Mouse (Mus musculus): ENCODE results near the gene Ccdc155. TPM values are rescaled to one million over a fixed set of nuclear protein-coding genes. Genes with fewer than 3 reads are reported as not detected.
"Not testable (repeated sequence)": the region's sequence is repeated elsewhere in the genome, so short reads cannot be mapped to it uniquely, and the experiment has no call there.

Gene Ccdc155
- polyA plus RNA-seq, 2 experiments from 2014 or later, result 0.24 to 0.34 TPM

DNA sequence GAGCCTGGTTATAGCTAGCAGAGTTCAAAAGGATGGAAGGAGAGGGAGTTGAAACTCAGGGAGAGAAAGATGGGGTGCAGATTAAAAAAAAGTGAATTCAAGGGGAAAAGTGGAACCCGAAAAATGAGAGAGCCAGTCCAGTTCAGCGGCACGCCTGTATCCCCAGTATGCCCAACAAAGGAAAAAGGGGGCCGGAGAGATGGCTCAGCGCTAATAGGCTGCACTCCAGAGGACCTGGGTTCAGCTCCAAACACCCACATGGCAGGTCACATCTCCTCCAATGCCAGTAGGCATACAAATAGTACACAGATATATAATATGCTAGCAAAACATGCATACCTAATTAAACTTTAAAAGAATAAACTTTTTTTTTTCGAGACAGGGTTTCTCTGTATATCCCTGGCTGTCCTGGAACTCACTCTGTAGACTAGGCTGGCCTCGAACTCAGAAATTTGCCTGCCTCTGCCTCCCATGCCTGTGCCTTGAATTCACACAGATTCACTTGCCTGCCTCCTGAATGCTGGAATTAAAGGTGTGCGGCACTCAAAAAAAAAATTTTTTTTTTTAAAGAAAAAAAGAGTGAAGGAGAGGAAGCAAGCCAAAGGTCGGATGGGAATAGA lies 41.6 kb downstream of the Ccdc155 start:
- ATAC-seq, result no peak

GRCm38 (mm10) chr7:45162551-45162950 lies 42.1 kb downstream of the Ccdc155 start:
- ATAC-seq, result no peak

- peak; percentile 90 for ATAC-seq
Observed at GRCm38 (mm10) chr7:45161612-45162473, 42.8 kb downstream of the Ccdc155 start.

DNA sequence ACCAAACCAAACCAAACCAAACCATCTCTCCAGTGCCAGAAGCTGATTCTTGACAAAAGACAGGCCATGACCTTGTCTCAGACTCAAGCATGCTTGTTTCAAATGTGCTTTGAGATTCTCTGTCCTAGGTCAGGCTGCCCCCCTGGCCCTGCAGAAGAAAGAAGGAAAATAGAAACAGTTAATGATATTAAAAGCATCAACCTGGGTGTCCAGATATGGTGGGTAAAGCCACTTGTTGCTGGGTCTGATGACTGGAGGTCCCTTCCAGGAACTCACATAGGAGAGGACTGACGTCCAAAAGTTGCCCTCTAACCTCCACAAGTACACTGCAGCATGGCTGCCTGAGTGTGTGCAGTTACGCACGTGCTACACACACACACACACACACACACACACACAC lies 43.8 kb downstream of the Ccdc155 start:
- ATAC-seq, result no peak

DNA sequence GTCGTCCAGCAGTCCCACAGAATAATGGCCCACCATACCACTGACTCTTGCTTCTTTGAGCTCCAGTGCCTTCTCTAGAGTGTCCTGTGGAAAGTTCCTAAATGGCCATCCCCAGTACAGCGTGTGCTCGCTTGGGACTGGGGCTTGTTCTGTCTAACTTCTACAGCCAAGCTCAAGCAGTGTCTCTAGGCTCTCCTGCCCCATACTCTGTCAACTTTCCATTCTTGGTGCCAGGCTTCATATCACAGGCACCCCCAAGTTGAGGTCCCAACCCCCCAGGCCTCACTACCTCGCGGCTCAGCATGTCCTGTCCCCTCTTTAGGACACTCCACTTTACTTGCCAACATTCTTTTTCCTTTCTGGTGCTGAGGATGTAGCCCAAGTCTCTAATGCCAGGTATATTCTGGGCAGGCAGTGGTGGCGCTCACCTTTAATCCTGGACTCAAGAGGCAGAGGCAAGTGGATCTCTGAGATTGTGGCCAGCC lies 44.3 kb downstream of the Ccdc155 start:
- ATAC-seq, result no peak

DNA sequence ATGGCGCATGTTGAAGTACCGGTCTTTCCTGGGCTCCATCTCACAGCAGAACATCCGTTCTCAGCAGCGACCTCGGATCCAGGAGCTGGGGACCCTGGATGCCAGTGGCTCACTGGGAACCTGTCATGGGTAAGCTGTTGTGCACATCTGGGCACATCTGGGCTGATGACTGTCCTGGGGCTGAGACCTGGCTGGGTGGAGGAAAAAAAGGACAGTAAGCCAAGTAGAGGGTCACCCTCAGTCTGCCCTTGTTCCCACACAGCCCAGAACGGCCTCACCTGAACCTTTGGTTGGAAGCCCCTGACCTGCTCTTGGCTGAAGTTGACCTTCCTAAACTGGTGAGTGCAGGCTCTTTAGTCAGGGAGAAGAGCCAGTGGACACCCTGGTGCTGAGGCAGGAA lies 45.7 kb downstream of the Ccdc155 start:
- ATAC-seq, result no peak

DNA sequence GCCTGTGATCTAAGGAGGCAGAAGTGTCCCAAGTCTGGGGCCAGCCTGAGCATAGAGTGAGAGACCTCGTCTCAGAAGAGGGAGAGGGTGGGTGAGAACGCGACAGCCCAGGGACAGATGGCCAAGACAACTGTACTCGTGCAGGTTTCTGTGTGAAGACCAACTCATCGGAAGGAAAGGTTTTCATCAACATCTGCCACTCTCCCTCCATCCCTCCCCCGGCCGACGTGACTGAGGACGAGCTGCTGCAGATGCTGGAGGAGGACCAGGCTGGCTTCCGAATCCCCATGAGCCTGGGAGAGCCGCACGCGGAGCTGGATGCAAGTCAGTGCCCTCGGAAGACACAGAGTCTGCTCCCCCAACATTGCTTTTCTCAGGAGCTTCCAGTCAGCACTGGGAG lies 47.2 kb downstream of the Ccdc155 start:
- no peak for ATAC-seq

GRCm38 (mm10) chr7:45156206-45156605 lies 48.5 kb downstream of the Ccdc155 start:
- ATAC-seq, result no peak

DNA sequence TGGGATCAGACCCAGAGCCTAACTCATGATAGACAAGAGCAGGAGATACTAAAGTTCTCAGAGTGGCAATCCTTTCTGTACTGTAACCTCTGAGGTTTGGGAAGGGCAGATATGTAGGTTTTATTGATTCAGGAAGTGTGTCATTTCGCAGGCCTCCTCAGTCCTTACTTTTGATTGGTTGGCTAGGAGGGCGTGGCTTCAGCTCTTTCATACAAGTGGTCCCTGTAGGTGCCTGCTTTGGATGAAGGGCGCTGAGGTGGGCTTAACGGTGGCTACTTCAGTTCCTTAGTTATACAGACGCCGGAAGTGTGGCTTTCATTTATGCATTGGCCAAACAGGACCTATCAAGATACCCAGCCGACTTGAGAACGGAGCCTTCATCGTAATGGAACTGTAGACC lies 49.1 kb downstream of the Ccdc155 start:
- no peak for ATAC-seq

DNA sequence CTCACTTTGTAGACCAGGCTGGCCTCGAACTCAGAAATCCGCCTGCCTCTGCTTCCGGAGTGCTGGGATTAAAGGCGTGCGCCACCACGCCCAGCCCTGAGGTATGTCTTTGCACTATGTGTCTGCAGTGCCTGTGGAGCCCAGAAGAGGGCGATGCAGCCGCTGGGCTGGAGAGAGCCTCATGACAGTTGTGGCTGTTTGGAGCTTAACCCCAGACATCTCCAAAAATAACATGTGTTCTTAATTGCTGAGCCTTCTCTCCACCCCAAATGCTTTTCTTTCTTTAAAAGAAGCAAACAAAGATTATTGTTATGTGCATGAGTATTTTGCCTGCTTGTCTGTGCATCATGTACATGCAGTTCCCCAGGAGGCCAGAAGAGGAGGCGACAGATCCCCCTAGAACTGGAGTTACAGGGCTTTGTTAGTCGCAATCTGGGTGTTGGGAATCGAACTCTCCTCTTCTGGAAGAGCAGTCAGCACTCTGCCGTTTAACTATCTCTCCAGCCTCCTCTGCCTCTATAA lies 49.6 kb downstream of the Ccdc155 start:
- no peak for ATAC-seq

GRCm38 (mm10) chr7:45154096-45154992 lies 50.3 kb downstream of the Ccdc155 start, which contains the start of the genes Pih1d1 and Aldh16a1:
Gene Pih1d1, plus strand, starts transcription at chr7:45154303.
Gene Aldh16a1, minus strand, starts transcription at chr7:45154584.
- peak; percentile 96 for ATAC-seq

DNA sequence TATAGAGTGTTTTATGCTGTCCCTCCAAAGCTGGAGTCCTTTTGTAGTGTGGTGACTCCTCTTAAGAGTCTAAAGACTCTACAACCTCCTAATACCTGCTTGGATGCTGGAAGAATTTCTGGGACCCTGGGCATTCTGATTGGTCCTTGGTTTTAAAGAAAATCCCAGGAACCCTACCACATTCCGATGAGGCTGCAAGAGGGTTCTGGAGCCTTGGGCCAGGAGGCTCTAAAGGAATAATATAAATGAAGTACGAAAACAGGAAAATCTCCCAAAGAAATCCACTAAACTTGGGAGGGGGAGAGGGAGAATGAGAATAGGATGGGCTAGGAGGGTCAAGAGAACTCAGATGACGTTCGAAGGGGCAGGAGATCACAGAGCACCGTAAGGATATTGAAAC lies 51.1 kb downstream of the Ccdc155 start:
- no peak for ATAC-seq

- ATAC-seq, result not testable (repeated sequence)
Observed at GRCm38 (mm10) chr7:45153052-45153451, 51.6 kb downstream of the Ccdc155 start.

DNA sequence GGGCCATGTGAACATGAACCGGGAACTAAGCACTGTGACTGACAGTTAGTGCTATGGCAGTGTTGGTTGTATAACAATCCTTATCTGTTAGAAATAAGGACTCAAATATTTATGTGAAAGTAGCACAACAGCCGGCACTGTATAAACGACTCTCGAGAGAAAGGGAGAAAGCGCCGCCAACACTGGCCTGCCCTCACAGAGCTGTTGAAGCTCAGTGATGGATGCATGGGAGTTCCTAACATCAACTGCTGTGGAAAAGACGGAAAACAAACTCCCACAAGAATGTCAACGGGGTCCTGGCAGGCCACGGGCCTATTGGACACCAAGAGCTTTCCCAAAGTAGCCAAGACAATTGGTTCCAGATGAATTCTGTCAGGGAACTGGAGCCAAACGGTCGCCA lies 53.4 kb downstream of the Ccdc155 start:
- no peak for ATAC-seq

- no peak for ATAC-seq
Observed at GRCm38 (mm10) chr7:45150321-45150720, 54.4 kb downstream of the Ccdc155 start.

- no peak for ATAC-seq
Observed at GRCm38 (mm10) chr7:45149545-45149944, 55.1 kb downstream of the Ccdc155 start.

- ATAC-seq, result no peak
Observed at GRCm38 (mm10) chr7:45148534-45149098, 56.1 kb downstream of the Ccdc155 start.

GRCm38 (mm10) chr7:45147899-45148298 lies 56.8 kb downstream of the Ccdc155 start:
- ATAC-seq, result no peak

GRCm38 (mm10) chr7:45147267-45147666 lies 57.4 kb downstream of the Ccdc155 start:
- ATAC-seq, result no peak

- no peak for ATAC-seq
Observed at GRCm38 (mm10) chr7:45145460-45145859, 59.2 kb downstream of the Ccdc155 start.

- no peak for ATAC-seq
Observed at GRCm38 (mm10) chr7:45144368-45145174, 60.1 kb downstream of the Ccdc155 start.
